ENCODE assay signal across 14 mouse cellular contexts in genomic region chr14:73370078-73370670, GRCm38 (mm10). TPM values are rescaled to one million over a fixed set of nuclear protein-coding genes. Genes with fewer than 3 reads are reported as not detected.
DNase-seq lines count a peak whose midpoint lies in the region; ATAC-seq and TF ChIP-seq lines count a peak whose summit lies in the region.
"Had no signal": no experiment of that assay in that cellular context is flagged by ENCODE, and none has a peak within 500 bp of the region (broad histone marks: within the 10 kb centered on the region; RNA-seq: fewer than 3 reads in every experiment).

No protein-coding gene starts in this region.

- no peak overlapping the region for H3K4me3 ChIP-seq in heart, embryonic 16.5 days (ENCODE audit: low read length)
- H3K4me3 ChIP-seq in lung, postnatal 0 days (ENCODE audit: low read depth, low read length), result no peak overlapping the region
- H3K4me3 ChIP-seq in stomach, postnatal 0 days (ENCODE audit: low read depth, low read length), result no peak overlapping the region
- no peak overlapping the region for H3K4me3 ChIP-seq in forebrain, embryonic 10.5 days
- H3K4me3 ChIP-seq: hindbrain, embryonic 13.5 days; liver, embryonic 15.5 days; neural tube, embryonic 15.5 days had no signal

- intact Hi-C loops in left cerebral cortex, postnatal 14 days (cut with DNase I), result loop anchor here (5.0 kb wide), 1 partner anchor 43 kb away; the partner anchor contains the start of gene Rb1

- peaks cover 37% of the 10 kb centered on the region for H3K36me3 ChIP-seq in heart, embryonic 16.5 days (ENCODE audit: control insufficient read depth, insufficient read depth)
- H3K36me3 ChIP-seq in lung, postnatal 0 days (ENCODE audit: insufficient read depth, low read length), result peaks cover 37% of the 10 kb centered on the region
- H3K36me3 ChIP-seq in stomach, postnatal 0 days (ENCODE audit: control insufficient read depth, insufficient read depth, low read length), result peaks cover 17% of the 10 kb centered on the region
- peaks cover 45% of the 10 kb centered on the region for H3K36me3 ChIP-seq in forebrain, embryonic 10.5 days (replicated peaks)

- H3K4me2 ChIP-seq in heart, embryonic 16.5 days (ENCODE audit: low read depth, low read length), result no peak overlapping the region
- no peak overlapping the region for H3K4me2 ChIP-seq in lung, postnatal 0 days (replicated peaks; ENCODE audit: low read depth, low read length)
- H3K4me2 ChIP-seq in stomach, postnatal 0 days (replicated peaks; ENCODE audit: low read depth), result no peak overlapping the region
- H3K4me2 ChIP-seq: hindbrain, embryonic 13.5 days; liver, embryonic 15.5 days; neural tube, embryonic 15.5 days had no signal

- no peak for ATAC-seq in heart, embryonic 16.5 days (replicated peaks; ENCODE audit: extremely low read depth, insufficient read depth, low FRiP score)
- no peak for ATAC-seq in lung, postnatal 0 days
- peak; percentile 25 for ATAC-seq in inflammation-experienced regulatory T-cells, adult 6 months
- no peak for ATAC-seq in stomach, postnatal 0 days (ENCODE audit: low FRiP score, low TSS enrichment)

- no peaks in the 10 kb centered on the region for H3K9me3 ChIP-seq in heart, embryonic 16.5 days (replicated peaks; ENCODE audit: control insufficient read depth, low read length)
- no peaks in the 10 kb centered on the region for H3K9me3 ChIP-seq in lung, postnatal 0 days (ENCODE audit: low read length)
- no peaks in the 10 kb centered on the region for H3K9me3 ChIP-seq in stomach, postnatal 0 days (ENCODE audit: control insufficient read depth, low read length)
- H3K9me3 ChIP-seq in forebrain, embryonic 10.5 days, result no peaks in the 10 kb centered on the region
- H3K9me3 ChIP-seq: hindbrain, embryonic 13.5 days; liver, embryonic 15.5 days; neural tube, embryonic 15.5 days had no signal

- TF ChIP-seq EP300 in lung, postnatal 0 days (IDR thresholded peaks at IDR 0.05), result no peak
- no peak for TF ChIP-seq EP300 in stomach, postnatal 0 days (optimal IDR thresholded peaks at IDR 0.05)

- no peak for DNase-seq in heart, adult 9 months (ENCODE audit: low spot score in 2 of 2)
- DNase-seq in lung, postnatal 0 days (ENCODE audit: low spot score), result no peak
- no peak for DNase-seq in lung, postnatal 25 days (ENCODE audit: low spot score)
- DNase-seq in stomach, postnatal 0 days (ENCODE audit: low spot score), result no peak
- DNase-seq in forebrain, embryonic 10.5 days (ENCODE audit: extremely low spot score, low spot score), result no peak
- no peak for DNase-seq in left cerebral cortex, postnatal 14 days (ENCODE audit: low spot score in 2 of 2)
- DNase-seq: cerebellum, adult 9-11 months; thymus, postnatal 25 days had no signal

- no peak overlapping the region for H3K9ac ChIP-seq in heart, embryonic 16.5 days (ENCODE audit: low read length)
- no peak overlapping the region for H3K9ac ChIP-seq in lung, postnatal 0 days (replicated peaks; ENCODE audit: low read depth)
- H3K9ac ChIP-seq in stomach, postnatal 0 days (ENCODE audit: low read length), result no peak overlapping the region
- H3K9ac ChIP-seq: hindbrain, embryonic 13.5 days; liver, embryonic 15.5 days; neural tube, embryonic 15.5 days had no signal

- H3K27ac ChIP-seq in heart, embryonic 16.5 days (ENCODE audit: low read length), result peak overlapping the region; percentile 26
- peak overlapping the region; percentile 32; the same call in 1 of the 2 replicates for H3K27ac ChIP-seq in lung, postnatal 0 days (ENCODE audit: low read length)
- peak overlapping the region; percentile 24; the same call in 1 of the 2 replicates for H3K27ac ChIP-seq in stomach, postnatal 0 days (replicated peaks)
- no peak overlapping the region for H3K27ac ChIP-seq in forebrain, embryonic 10.5 days
- H3K27ac ChIP-seq: hindbrain, embryonic 13.5 days; liver, embryonic 15.5 days; macrophage; neural tube, embryonic 15.5 days had no signal

- no peaks in the 10 kb centered on the region for H3K27me3 ChIP-seq in heart, embryonic 16.5 days (ENCODE audit: control insufficient read depth, insufficient read depth, low read length)
- no peaks in the 10 kb centered on the region for H3K27me3 ChIP-seq in lung, postnatal 0 days (replicated peaks; ENCODE audit: insufficient read depth, low read length)
- no peaks in the 10 kb centered on the region for H3K27me3 ChIP-seq in stomach, postnatal 0 days (ENCODE audit: control insufficient read depth, insufficient read depth, low read length)
- H3K27me3 ChIP-seq in forebrain, embryonic 10.5 days (ENCODE audit: poor library complexity, severe bottlenecking), result no peaks in the 10 kb centered on the region
- H3K27me3 ChIP-seq: hindbrain, embryonic 13.5 days; liver, embryonic 15.5 days; neural tube, embryonic 15.5 days had no signal

- WGBS in heart, embryonic 16.5 days, result 54% methylated on average over 11 of the region's 11 CpGs
- WGBS in lung, postnatal 0 days, result 61% methylated on average over 11 of the region's 11 CpGs
- WGBS in stomach, postnatal 0 days, result 64% methylated on average over 11 of the region's 11 CpGs
- 87% methylated on average over 11 of the region's 11 CpGs for WGBS in forebrain, embryonic 10.5 days

- H3K4me1 ChIP-seq in heart, embryonic 16.5 days (ENCODE audit: control insufficient read depth, insufficient read depth, low read length), result peaks cover 33% of the 10 kb centered on the region
- peaks cover 30% of the 10 kb centered on the region; the same call in 1 of the 2 replicates for H3K4me1 ChIP-seq in lung, postnatal 0 days (ENCODE audit: insufficient read depth, low read depth, low read length)
- peaks cover 4% of the 10 kb centered on the region; the same call in 1 of the 2 replicates for H3K4me1 ChIP-seq in stomach, postnatal 0 days (replicated peaks; ENCODE audit: control insufficient read depth, insufficient read depth)
- peaks cover 7% of the 10 kb centered on the region for H3K4me1 ChIP-seq in forebrain, embryonic 10.5 days

- no peak for TF ChIP-seq CTCF in lung, postnatal 0 days (IDR thresholded peaks at IDR 0.05)
- no peak for TF ChIP-seq CTCF in stomach, postnatal 0 days (IDR thresholded peaks at IDR 0.05; ENCODE audit: low read depth)

RNA-seq across cellular contexts. Expression of gene Itm2b, which starts 14.9 kb away (rescaled TPM):
- polyA plus RNA-seq in heart, embryonic 16.5 days (2015; fragmentation: Nextera tagmentation; extraction: Ambion mirVana), result 757 and 885 TPM in 2 replicates
- polyA plus RNA-seq in lung, postnatal 0 days (2015; fragmentation: Nextera tagmentation; extraction: Ambion mirVana), result 1,838 and 1,903 TPM in 2 replicates
- 1,000 to 10,000 TPM in 2 of 3 experiments, 100 to 1,000 TPM in 1; 933 to 1,139 (median 1,095) TPM for polyA plus RNA-seq in inflammation-experienced regulatory T-cells, adult 6 months (2017; shearing (Covaris generic))
- polyA plus RNA-seq in stomach, postnatal 0 days (2015; fragmentation: Nextera tagmentation; extraction: Ambion mirVana), result 1,381 and 1,408 TPM in 2 replicates
- polyA plus RNA-seq in forebrain, embryonic 10.5 days (2016; fragmentation: Nextera tagmentation; extraction: Ambion mirVana), result 192 and 209 TPM in 2 replicates
- total RNA-seq in left cerebral cortex, postnatal 14 days (2021), result 100 to 1,000 TPM; 732 to 742 TPM

RNA-seq across cellular contexts. Expression of gene Rb1, which starts 44.6 kb away (rescaled TPM):
- polyA plus RNA-seq in heart, embryonic 16.5 days (2015; fragmentation: Nextera tagmentation; extraction: Ambion mirVana), result 12.2 and 16.0 TPM in 2 replicates
- 14.3 and 14.7 TPM in 2 replicates for polyA plus RNA-seq in lung, postnatal 0 days (2015; fragmentation: Nextera tagmentation; extraction: Ambion mirVana)
- 100 to 1,000 TPM in 1 of 3 experiments, 10 to 100 TPM in 2; 21.9 to 113 (median 85.4) TPM for polyA plus RNA-seq in inflammation-experienced regulatory T-cells, adult 6 months (2017; shearing (Covaris generic))
- polyA plus RNA-seq in stomach, postnatal 0 days (2015; fragmentation: Nextera tagmentation; extraction: Ambion mirVana), result 13.8 and 15.4 TPM in 2 replicates
- polyA plus RNA-seq in forebrain, embryonic 10.5 days (2016; fragmentation: Nextera tagmentation; extraction: Ambion mirVana), result 21.3 and 27.7 TPM in 2 replicates
- 10 to 100 TPM; 32.4 to 33.0 TPM for total RNA-seq in left cerebral cortex, postnatal 14 days (2021)
